Mouse (Mus musculus) megakaryocyte progenitor cell, adult 5-6 weeks (primary cell): ENCODE results near the gene Anapc2. TPM values are rescaled to one million over a fixed set of nuclear protein-coding genes. Genes with fewer than 3 reads are reported as not detected.

Experiments
- ATAC-seq: replicated peaks from 2 replicates; pipeline ENCODE4 v1.8.0; 2016; ENCODE audit warnings: mild to moderate bottlenecking, moderate TSS enrichment, inconsistent platforms; ENCODE audit not compliant: poor library complexity
- total RNA-seq, 2 experiments: library from RNA; stranded (forward) in 1 of 2; stranded (reverse) in 1 of 2; fragments of 157-497, 149-512 nt in 1 of 2; fragments of 200-1000 nt in 1 of 2; gene quantifications; 2 replicates each; pipeline versions ENCODE4 v1.2.3 to v1.2.4; 2015 to 2017

Gene Anapc2
- total RNA-seq, 2 experiments from 2014 or later, result 28.3 to 36.5 TPM

DNA sequence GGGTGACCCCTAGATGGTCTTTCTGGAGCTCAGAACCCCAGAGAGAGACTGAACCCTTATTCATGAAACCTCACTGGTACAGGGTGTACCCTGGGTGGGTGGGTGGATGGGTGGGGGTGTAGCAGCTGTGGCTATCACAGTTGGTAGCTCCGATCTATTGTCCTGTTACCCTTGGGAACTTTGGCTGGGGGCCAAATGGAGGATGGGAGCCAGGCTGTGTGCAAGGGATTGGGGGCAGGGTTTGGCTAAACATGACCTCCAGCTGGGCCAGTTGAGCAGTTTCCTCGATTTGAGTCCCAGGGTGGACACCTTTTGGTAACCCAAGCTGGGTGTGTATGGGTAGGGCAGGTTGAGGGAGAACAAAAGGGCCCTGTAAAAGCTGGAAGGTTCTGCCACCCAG, 5.6 kb upstream of the Anapc2 start:
- no peak for ATAC-seq

DNA sequence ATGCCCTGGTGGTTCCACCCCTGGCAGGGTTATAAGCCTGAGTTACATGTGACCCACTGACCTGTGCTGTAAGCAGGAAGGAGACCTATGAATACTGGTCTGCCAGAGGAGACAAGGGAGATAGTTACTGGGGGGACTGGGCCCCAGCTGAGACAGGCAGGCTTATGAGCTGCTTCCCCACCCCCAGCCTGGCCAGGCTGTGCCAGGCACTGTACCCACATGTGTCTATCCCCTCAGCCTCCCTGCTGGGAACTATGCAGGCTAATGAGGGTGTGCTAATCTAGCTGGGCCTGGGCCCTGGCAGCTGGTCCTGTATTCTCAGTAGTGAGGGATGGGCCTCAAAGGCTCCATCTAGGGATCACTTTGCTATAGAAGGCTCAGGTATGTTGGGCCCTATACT, 5.0 kb upstream of the Anapc2 start:
- no peak for ATAC-seq

DNA sequence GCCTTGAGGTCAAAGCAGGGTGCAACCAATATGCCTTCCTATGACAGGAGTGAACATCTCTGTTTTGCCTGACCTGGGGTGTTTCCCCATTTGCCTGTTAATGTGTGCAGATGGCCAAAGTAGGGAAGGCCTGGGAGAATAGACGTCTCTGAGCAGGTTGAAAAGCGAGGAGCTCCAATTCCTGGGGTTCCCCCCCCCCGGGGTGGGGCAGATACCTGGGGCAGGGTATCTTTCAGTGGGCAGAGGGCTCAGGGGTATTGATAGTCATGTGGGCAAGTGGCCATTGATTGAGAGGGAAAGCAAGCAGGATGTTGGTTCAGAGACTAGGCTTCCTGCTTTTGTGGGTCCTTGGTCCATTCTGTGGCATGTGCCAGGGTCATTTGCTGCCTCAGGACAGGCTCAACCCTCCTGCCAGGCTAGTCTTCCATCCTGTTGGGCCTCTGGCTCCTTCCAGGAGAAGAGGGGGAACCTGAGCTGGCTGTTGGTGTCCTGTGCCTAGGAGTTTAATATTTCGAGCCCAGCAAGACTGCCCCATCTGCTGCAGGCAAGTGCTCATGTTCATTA, 4.5 kb upstream of the Anapc2 start:
- ATAC-seq, result no peak

DNA sequence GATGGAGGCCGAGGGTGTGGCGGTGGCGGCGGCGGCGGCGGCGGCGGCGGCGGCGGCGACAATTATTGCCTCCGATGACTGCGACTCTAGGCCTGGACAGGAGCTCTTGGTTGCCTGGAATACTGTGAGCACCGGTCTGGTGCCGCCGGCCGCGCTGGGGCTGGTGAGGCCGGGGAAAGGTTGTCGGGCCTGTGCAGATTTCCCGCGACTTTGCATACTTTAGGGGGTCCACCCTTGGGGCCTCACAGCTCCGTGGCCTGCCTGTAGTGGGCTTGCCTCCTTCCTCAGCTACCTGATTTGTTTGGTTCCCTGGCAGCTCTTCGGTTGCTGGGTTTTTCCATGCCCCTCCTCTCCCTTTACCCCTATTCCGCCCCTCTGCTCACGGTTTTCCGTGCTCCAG, 237 bp downstream of the Anapc2 start:
- no peak for ATAC-seq

DNA sequence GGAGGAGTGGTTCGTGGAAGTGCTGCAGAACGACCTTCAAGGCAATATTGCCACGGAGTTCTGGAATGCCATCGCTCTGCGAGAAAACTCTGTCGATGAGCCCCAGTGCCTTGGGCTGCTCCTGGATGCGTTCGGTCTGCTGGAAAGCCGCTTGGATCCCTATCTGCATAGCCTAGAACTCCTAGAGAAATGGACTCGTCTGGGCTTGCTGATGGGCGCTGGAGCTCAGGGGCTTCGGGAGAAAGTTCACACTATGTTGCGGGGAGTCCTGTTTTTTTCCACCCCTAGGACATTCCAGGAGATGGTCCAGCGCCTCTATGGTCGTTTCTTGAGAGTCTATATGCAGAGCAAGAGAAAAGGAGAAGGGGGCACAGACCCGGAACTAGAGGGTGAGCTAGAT, 732 bp downstream of the Anapc2 start:
- no peak for ATAC-seq

DNA sequence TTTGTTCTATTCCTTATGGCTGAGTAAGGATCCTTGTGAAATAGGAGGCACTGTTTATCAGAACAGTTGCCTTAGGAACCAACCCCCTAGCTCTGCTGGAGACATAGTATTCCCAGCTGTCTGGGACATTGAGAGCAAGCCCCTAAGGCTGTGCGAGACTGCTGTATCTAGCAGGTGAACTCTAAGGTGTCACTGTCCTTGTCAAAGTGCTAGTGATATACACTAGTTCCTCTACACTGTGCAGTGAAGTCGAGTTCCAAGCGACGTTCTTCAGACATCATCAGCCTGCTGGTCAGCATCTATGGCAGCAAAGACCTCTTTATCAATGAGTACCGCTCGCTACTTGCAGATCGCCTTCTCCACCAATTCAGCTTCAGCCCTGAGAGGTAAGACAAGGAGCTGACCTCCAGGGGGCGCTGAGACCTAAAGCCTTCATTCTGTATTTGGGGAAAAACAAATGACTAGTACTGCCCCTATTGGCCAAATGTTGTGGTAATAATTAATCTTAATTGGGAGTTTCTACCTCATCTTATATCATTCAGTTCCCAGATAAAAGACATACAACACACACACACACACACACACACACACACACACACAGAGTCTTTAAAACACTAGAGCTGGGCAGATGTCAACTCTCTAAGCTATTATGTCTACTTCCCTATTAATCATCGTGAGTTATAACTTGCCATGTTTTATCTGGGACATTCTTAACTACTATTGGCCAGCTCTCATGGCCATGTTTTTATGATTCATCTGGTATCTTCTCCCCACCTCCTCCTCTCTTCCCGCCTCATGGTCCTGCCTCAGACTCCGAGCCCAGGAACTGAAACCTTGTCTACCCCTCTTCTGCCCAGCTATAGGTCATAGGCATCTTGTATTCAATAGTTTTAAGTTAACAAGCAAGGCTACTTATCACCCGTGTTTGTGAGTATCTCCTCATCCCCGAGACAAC, 6.9 kb downstream of the Anapc2 start:
- ATAC-seq, result peak; percentile 99

DNA sequence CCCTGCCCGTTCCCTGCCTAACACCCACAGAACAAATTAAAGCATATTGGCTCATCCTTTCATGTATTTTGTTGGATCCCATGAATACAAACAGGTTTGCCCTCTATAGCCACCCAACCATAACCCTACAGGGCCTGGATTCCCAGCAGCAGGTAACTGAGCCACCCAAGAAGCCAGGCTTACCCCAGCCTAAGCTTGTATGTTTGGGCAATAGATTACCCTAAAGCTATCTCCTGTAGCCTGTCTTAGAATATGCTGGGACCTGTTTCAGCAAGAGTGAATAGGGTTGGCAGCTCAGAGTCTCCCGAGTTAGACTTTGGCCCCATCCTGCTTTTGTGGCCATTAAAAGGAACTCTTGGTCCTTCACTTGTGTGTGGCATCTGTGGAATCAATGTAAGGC, 13.3 kb downstream of the Anapc2 start:
- no peak for ATAC-seq

DNA sequence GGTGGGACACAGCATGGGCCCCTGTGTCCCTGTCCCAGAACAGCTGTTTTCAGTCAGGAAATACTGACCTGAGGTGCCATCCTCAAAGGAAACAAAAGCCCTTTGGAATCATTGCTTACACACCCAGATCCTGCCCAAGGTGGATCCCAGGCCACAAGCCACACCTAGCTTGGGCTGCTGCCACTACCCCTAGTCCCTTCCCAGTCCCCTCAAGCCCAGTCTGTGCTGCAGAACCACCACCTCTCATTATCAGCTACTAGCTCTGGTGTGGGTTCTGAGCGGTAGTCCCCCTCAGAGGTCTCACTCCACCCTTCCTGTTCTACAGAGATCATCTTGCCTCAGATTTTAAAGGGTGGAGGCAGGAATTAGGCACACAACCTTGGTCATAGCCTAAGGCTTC, 14.0 kb downstream of the Anapc2 start:
- ATAC-seq, result peak; percentile 48

DNA sequence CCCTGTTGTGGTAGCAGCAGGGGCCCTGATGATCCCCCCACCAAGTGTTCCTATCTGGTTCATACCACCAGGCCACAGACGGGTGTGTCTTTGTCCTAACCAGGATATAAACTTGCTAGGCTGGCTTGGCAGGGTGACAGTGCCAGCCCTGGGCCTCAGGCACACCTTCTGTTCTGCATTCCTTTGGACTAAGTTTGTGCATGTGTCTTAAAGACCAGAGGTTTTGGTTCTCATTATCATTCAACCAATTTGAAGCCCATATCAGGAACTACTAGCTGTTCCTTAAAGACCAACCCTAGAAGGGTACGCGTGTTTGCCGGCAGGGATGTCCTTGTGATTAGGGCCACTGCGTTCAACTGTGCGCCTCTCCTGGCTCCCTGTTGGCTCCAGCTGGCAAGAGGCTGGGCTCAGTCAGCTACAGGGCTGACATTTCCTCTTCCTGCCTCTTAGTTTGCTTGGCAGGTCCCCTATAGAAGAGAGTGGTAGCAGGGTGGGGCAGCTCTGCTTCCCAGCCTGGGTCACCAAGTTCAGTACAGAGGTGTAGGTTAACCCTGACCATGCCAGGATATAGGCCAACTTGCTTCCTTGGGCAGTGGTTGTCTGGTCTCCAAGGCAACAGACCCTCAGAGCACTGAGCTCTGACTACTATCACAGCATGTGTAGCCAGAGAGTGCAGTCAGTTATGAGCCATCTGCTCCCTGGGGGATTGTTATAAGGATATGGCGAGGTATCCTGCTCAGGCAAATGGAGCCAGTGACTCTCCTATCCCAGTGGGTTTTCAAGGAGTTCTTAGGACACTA, 14.8 kb downstream of the Anapc2 start:
- peak; percentile 76 for ATAC-seq

DNA sequence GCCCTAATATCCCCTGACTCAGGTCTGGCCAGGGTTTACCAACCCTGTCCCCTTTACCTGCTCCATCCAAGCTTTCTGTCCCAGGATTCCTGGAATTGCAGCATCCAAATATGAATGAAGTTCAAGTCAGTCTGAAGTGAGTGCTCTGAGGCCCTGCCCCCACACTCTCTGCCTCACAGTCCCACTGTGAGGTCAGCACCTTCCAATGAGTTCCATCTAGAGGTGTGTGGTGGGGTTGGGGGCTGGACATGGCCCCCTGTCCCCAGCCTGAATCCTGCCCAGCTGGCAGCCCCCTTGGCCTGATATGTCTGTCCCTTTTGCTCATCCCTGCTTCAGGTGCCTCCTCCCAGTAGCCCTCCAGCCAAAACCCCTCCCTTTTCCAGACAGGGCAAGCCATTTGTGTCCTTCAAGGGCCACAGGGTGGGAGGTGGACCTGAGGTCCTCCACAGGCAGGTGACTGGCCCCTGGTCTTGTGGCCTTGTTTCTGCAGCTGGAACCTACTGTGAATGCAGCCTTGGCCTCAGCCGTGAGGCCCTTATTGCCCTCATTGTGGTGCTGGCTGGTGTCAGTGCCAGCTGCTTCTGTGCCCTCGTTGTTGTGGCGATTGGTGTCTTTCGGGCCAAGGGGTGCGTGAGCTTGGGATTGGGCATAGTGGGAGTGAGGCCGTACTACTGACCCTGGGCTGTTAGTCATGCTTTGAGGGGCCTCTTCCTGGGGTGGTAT, 15.8 kb downstream of the Anapc2 start, which contains the start of gene Tmem210:
Gene Tmem210, plus strand, starts transcription at position 219 of the 723 bp plus-strand sequence.
- ATAC-seq, result no peak

DNA sequence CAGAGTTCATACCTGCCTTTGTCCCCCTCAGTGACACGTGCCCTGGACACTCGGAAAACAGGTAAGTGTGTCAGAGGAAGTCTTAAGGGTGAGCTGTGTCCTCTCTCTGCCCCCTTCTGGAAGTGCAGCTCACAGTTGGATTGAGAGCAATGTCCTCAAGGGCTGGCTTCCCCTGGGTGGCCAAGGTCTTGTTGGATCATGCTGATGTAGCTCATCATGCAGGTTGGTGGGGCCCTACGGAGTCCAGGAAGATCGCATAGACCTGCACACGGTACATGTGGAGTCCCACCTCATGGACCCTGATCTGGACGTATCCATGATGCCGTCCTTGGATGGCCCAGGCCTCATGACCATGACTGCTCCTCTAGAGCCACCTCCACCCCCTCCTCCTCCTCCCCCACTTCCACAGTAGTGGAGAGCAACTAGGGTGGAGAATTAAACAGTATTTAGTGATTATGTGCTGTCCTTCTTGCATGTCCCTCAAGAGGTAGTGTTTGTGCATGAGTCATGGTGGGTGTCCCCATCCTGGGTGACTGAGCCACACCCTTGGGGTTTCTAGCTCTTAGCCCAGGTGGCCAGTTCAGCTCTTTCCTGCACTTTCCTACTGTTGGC, 16.6 kb downstream of the Anapc2 start:
- ATAC-seq, result no peak

DNA sequence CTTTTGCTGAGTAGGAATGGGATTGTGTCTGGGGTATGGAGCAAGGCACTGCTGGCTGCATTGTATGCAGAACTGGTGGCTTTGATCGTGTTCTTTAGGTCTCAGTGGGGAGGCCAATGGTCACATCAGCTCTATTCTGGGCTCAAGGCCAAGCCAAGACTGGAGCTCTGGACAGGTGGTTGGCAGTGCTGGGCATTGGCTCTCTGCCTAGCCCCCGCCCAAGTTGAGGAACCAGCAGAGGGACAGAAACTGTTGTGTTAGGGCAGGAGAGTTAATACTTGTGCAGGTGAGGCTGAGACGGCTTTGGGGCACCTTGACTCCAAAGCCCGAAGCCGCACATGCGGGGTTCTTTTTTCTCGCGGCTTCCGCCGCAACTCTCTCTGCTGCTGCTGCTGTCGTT, 17.4 kb downstream of the Anapc2 start, which contains the start of gene Lrrc26:
Gene Lrrc26, plus strand, starts transcription at position 265 of the 400 bp plus-strand sequence.
- ATAC-seq, result no peak

DNA sequence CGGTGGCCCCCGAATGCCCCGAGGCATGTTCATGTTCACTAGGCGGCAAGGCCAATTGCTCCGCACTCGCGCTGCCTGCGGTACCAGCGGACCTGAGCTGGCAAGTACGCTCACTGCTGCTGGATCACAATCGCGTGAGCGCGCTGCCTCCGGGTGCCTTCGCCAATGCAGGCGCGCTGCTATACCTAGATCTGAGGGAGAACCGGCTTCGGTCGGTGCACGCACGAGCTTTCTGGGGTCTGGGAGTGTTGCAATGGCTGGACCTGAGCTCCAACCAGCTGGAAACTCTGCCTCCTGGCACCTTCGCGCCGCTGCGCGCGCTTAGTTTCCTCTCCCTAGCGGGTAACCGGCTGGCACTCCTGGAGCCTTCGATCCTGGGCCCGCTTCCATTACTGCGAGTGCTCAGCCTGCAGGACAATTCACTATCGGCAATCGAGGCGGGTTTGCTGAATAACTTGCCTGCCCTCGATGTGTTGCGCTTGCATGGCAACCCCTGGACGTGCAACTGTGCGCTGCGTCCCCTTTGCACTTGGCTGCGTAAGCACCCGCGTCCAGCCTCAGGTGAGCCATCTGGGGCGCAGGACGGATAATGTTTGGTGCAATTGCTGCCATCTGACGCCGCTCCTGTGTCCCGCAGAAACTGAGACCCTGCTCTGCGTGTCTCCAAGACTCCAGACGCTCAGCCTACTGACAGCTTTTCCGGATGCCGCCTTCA, 18.0 kb downstream of the Anapc2 start:
- ATAC-seq, result no peak

DNA sequence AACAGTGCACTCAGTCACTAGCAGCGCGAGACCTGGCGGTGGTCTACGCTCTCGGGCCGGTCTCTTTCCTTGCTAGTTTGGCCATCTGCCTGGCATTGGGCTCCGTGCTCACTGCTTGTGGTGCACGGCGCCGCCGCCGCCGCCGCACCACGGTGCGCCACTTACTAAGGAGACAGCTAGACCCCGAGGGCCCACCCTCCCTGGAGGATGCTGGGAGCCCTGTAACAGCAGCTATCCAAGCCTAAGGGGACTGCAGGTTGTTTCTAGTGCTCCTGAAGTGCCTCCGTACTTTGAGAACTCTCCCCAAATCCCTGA, 18.5 kb downstream of the Anapc2 start:
- ATAC-seq, result no peak

DNA sequence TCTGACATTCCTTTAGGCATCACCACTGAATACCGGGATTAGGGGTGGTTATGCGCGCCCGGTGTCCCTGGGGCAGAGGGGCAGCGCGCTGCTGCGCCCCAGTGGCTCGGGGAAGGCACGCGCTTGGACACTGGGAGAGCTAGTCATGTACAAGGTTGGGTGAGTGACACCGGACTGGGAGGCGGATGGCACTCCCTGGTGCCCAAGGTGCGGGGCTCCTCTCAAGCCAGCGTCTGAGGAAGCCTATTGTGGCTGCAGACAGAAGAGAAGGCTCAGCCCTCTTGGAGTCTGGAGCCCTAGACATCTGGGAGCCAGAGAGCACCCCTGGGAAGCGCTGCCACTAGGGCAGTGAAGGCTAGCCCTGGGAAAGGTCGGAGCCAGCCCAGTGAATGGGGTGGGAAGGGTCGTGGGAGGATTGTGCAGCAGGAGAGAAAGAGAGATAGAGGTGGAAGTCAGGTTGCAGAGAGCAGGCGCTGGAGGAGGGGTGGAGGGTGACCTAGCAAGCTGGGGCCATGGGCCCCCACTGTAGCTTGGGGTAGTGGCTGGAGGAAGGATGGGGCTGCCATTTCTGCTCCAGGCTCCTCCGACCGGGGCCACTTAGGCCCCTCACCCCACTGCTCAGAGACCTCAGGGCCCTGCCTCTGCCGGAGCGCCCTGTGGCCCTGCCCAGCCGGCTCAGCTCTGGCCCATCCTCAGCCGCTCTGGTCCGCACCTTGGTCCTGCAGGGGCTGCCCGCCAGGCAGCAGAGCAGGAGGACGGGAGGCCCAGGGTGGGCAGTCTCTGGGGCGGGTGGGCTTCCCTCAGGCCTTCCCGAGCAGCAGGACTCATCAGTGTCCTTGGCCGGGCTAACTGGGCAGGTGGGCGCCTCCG, 19.1 kb downstream of the Anapc2 start:
- no peak for ATAC-seq

DNA sequence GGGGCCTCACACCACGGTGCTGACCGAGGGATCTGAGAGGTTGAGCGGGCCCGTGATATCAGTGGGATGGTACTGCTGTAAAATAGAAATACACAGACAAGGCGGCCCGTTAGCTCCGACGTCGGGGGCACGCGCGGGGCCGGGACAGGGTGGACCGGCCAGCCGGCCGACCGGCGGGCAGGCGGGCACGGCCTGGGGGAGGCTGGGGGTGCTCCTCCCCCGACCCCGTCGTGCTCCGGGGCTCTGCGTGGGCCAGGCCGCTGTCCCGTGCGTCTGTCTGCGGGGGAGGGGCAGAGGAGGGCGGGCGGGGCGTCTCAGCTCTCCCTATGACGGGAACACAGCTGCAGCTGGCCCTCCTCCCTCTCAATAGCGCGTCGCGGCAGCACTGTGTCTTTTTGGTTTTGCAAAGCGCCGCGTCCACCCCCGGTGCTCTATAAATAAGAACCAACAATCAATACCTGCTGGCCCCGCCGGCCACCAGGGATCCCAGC, 19.8 kb downstream of the Anapc2 start:
- no peak for ATAC-seq

DNA sequence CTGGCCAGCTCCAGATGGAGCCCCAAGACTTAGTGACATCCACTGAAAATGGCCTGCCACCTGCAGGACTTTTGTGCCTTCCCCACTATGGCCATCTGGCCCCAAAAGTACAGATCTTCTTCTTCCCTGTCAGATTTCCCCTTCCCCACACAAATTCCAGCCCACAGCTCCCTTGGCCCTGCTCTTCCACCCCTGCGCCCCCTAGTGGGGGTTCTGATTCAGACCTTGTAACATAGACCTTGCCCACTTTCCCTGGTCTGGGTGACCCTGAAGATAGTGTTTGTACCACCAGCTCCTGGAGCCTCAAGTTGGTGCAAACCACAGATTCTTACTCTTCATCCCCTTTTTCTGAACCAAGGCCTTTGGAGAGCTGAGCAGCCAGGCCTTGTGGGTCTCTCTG, 20.6 kb downstream of the Anapc2 start:
- ATAC-seq, result peak; percentile 78

DNA sequence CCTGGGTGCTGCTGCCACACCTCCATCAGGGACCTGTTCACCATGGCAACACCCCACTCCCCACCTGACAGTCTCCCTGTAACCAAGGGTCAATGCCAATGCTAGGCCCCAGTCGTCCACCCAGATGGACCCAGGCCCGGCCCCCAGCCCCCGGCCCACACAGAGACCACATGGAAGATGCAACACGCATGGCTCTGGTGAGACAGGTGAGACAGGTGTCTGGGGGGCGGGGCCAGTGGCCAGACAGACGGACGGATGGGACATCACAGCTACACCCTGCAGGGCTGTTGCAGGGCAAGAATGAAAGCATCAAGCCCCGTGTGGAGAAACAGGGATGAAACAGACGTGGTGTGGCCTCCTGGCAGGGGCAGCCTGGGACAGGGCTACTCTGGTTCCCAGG, 21.4 kb downstream of the Anapc2 start:
- ATAC-seq, result no peak

DNA sequence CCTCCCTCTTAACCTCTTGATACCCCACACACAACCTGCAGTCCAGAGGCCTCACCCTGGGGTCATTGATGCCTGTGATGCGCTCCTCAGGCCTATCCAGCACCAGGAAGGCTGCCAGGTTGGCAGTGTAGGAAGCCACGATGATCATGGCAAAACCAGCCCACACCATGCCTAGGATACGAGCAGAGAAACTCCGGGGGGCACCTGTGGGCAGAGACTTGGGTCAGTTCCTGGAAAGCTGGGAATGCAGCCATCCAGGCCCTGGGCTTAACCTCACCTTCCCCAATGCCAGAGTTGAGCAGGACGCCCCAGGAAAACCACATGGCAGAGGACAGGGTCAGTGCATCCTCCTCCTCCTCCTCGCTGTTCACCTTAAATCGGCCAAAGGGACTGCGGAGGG, 24.8 kb downstream of the Anapc2 start:
- no peak for ATAC-seq
